Mouse (Mus musculus): Measurements from ENCODE around the gene Fancl.

DNA sequence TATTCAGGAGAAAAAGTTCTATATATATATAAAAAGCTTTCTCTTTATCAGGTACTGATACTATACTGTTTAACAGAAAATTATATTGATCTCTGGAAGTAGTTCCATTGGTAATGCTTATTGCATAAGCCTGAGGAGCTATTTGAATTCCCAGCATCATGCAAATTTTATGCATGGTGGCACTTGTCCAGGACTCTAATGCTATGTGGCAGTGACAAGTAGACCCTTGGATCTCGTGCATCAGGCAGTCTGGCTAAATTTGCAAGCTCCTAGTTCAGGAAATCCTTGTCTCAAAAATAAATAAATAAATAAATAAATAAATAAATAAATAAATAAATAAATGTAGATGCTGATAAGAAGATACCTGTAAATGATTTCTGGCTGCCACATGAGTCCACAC lies 55.2 kb downstream of the Fancl start:
- TF ChIP-seq CTCF (conservative IDR thresholded peaks at IDR 0.05; ENCODE audit: low read length) (no peak), POU5F1 (IDR thresholded peaks at IDR 0.05; ENCODE audit: borderline replicate concordance, low read length) (no peak)

Measured in E14TG2a.4 (cell line).